Mouse (Mus musculus) adrenal gland, adult (tissue): ENCODE results near the gene Ehbp1.
A peak's percentile ranks its signal among the peaks of the same experiment; 100 is the strongest.

Experiments used
- DNase-seq, 2 experiments: peaks; one replicate each; pipeline ENCODE4 v3.0.0; 2022 to 2023; ENCODE audit warnings: low spot score in 1 of 2; ENCODE audit not compliant: inconsistent age in 2 of 2

Ehbp1 gene

GRCm38 (mm10) chr11:22003341-22003981, 338.6 kb downstream of the Ehbp1 start:
- peak in 1 of 2 experiments; percentile 14 for DNase-seq

- DNase-seq, result peak; percentile 14 to 74
Measured at GRCm38 (mm10) chr11:22002783-22003340, 339.2 kb downstream of the Ehbp1 start, which contains the start of gene Otx1. TSS of gene Otx1 (minus strand) at chr11:22002897.

- peak in 1 of 2 experiments; percentile 79 for DNase-seq
Measured at GRCm38 (mm10) chr11:22002062-22002782, 339.9 kb downstream of the Ehbp1 start.

- peak; percentile 28 to 75 for DNase-seq
Measured at GRCm38 (mm10) chr11:22001321-22002061, 340.6 kb downstream of the Ehbp1 start.

GRCm38 (mm10) chr11:22000316-22001076, 341.6 kb downstream of the Ehbp1 start:
- peak; percentile 6 to 44 for DNase-seq

GRCm38 (mm10) chr11:21999396-22000315, 342.4 kb downstream of the Ehbp1 start:
- DNase-seq, result peak in 1 of 2 experiments; percentile 44

- peak in 1 of 2 experiments; percentile 33 for DNase-seq
Measured at GRCm38 (mm10) chr11:21998141-21999047, 343.7 kb downstream of the Ehbp1 start.

GRCm38 (mm10) chr11:21997561-21998140, 344.4 kb downstream of the Ehbp1 start:
- DNase-seq, result peak in 1 of 2 experiments; percentile 59

- peak; percentile 6 to 59 for DNase-seq
Measured at GRCm38 (mm10) chr11:21996661-21997560, 345.2 kb downstream of the Ehbp1 start.

GRCm38 (mm10) chr11:21996325-21996647, 345.8 kb downstream of the Ehbp1 start:
- DNase-seq, result no peak

- DNase-seq, result peak in 1 of 2 experiments; percentile 35
Measured at GRCm38 (mm10) chr11:21995534-21996324, 346.4 kb downstream of the Ehbp1 start.

- peak; percentile 6 to 50 for DNase-seq
Measured at GRCm38 (mm10) chr11:21994377-21995370, 347.4 kb downstream of the Ehbp1 start.

GRCm38 (mm10) chr11:21993597-21994376, 348.3 kb downstream of the Ehbp1 start:
- DNase-seq, result peak; percentile 27 to 85
